Mouse (Mus musculus) liver, adult (tissue): Measurements from ENCODE around the gene Gp9.

ENCODE experiments used
- GATA4 ChIP-seq: IDR thresholded peaks from 2 replicates; pipeline ENCODE4 v1.6.1; 2014; ENCODE audit warnings: mild to moderate bottlenecking, low read length; ENCODE audit not compliant: insufficient replicate concordance

Gp9 gene

GRCm38 (mm10) chr6:87774466-87774865, 3.4 kb upstream of the Gp9 start:
- TF ChIP-seq GATA4, result no peak

GRCm38 (mm10) chr6:87774909-87775308, 3.0 kb upstream of the Gp9 start:
- TF ChIP-seq GATA4, result no peak

DNA sequence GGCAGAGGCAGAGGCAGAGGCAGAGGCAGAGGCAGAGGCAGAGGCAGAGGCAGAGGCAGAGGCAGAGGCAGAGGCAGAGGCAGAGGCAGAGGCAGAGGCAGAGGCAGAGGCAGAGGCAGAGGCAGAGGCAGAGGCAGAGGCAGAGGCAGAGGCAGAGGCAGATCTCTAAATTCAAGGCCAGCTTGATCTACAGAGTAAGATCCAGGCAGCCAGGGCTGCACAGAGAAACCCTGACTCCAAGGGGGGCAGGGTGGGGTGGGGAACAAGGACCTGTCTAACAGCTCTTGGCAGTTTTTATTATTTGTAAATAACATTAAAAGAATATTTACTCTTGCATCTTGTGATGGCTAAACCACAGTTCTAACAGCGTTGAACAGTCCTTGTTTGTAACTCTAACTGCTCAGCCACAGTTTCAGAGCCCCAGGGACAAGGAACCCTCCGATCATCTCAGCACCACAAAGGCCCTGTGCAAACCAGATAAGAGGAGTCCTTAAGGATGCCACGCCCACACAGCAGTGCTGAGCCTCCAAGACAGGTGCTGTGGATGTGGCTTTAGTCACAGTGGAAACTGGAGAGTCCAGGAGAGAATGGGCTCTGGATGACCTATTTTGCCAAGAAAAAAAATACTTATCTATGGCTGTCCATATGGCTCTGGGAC, 2.2 kb upstream of the Gp9 start:
- no peak for TF ChIP-seq GATA4

GRCm38 (mm10) chr6:87776663-87777062, 1.2 kb upstream of the Gp9 start:
- no peak for TF ChIP-seq GATA4

DNA sequence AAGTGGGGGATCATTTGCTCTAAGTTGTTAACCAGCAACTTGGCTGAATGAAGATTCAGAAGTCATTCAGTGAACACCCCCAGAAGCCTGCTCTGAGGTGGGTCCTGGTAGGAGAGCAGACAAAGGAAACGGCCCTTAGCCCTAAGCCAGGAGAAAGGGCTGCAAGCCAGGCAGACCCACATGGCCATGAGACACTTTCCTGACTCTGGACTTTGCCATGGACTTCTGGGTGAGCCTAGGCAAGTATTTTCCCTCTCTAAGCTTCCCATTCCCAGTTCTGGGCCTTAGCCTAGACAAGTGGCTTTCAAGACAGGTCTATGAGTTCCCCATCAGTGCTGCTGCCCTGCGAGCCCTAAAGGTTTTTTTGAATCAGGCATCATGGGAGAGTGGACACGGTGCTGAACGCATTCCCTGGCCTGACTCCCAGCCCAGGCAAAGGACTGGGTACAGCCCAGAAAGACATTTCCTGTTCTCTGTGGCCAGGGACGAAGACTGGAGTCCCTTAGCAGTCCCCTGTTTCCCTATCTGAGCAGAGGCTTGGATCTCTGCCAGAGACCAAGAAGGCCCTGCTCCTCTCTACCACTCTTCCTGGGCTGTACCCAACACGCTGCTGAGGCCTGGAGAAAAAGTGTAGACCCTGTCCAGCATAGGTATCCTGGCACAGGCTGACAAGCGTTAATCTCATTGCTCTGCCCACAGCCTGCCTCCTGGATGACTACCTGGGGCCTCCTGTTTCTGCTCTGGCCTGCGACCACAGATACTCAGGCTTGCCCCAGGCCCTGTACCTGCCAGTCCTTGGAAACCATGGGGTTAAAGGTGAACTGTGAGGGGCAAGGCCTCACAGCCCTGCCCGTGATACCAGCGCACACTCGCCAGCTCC, 662 bp downstream of the Gp9 start:
- TF ChIP-seq GATA4, result no peak

DNA sequence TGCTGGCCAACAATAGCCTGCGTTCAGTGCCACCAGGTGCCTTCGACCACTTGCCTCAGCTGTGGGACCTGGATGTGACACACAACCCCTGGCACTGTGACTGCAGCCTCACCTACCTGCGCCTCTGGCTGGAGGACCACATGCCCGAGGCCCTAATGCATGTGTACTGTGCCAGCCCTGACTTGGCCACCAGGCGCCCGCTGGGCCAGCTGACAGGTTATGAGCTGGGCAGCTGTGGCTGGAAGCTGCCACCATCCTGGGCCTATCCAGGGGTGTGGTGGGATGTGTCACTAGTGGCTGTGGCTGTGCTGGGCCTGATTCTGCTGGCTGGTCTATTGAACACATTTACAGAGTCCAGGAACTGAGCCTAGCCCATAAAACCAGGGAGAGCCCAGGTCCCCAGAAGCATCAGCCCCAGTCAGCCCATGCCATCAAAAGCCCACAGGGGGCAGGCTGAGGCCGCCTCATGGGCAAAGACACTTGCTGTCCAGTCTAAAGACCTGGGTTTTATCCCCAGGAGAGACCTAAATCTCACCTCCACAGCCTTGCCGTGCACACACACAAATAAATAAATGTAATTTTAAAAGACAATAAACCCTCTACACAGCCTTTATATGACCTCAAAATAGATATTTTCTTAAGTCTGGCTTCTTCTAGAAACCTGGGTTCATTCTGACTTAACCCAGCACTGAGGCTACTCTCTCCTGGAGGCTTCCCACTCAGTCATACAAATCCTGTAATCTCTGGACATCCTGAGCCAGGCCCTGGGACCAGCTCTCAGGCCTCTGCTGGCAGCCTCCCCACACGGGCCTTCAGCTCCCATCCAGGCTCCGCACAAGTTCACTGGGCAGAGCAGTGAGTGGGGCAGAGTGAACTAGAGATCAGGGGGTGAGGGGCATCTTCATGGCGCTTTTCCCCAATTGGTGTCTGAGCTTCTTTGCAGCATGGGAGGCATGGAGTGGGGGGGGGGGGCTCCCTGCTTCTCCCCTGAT, 1.6 kb downstream of the Gp9 start:
- TF ChIP-seq GATA4, result no peak

GRCm38 (mm10) chr6:87780546-87781301, 2.9 kb downstream of the Gp9 start:
- TF ChIP-seq GATA4, result no peak

DNA sequence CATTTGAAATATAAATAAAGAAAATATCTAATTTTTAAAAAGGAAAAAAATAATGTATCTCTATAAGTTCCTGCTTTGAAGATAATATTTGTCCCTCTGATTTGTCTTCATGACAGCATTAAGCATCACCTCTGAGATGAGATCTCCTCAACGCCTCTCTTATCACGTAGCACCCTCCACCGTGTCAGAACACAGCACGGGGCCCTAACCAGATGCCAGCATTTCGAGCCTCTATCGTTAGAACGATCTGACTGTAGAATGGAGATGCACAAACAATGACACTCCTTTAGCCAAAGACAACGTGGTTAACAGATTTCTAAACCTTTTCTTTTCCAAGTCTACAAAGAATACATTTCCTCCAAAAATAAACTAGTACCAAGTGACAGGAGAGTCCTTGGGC, 6.2 kb downstream of the Gp9 start:
- no peak for TF ChIP-seq GATA4

DNA sequence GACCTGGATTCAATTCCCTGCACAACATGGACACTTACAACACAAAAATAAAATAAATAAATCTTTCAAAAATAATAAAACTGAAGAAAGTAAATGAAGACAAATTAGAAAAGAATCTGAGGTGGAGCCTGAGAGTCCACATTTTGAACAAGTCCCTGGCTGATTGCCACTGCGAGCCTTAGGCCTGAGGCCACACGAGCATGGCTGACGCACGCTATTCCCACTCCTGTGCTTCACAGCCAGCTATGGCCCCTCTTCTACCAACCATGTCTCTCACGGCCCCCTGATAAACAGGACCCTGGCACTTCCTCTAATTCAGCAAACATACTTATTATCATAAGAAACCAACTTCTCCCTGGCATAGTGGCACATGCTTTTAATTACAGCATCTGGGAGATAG, 8.7 kb downstream of the Gp9 start:
- TF ChIP-seq GATA4, result no peak

GRCm38 (mm10) chr6:87787108-87787890, 9.4 kb downstream of the Gp9 start:
- no peak for TF ChIP-seq GATA4

DNA sequence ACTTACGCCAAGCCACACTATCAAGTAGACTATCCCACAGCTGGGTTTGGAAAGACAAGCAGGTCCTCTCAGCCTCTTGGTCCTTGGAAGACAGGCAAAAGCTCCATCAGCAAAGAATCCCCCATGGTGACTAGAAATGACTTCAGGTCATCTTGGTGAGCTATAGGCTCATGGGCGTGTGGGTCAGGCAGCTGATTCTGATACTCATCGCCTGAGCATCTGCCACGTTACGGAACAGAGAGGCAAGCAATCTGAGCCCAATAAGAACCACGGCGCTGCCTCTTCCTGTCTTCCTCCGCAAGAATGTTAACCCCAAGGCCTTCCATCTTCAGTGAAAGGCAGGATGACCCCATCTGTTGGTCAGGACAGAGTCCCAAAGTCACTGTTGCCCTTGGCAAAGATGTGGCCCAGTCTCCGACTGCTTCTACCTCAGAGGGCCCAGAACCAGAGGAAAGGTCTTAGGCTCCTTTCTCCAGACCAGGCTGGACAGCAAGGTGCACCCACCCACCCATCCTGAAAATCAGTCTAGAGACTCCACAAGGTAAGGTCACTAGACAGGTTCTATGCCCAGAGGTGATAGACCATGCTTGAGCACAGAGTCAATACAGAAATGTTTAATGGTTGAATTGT, 10.5 kb downstream of the Gp9 start:
- no peak for TF ChIP-seq GATA4

- no peak for TF ChIP-seq GATA4
Measured at GRCm38 (mm10) chr6:87788896-87789587, 11.2 kb downstream of the Gp9 start.

DNA sequence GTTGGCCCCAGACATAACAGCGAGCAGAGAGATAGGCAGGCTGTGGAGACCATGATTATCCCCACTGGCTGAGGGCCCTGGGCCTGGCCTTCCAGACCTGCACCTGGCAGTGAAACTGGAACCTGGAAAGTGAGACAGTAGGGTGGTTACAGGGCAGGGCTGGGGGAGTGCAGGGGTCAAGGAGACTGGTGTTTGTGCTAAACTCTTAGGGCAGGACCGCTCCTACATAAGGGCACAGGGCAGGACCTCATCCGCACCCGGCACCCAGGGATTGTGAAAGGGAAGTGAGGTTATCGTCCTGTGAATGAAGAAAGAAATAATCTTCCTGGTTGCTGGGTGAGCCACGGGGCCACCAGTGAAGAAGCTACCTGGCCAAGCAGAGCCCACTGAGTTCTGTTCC, 11.9 kb downstream of the Gp9 start:
- no peak for TF ChIP-seq GATA4
